Mouse (Mus musculus) testis, adult 2 months (tissue): Measurements from ENCODE around the gene Snd1. TPM values are rescaled to one million over a fixed set of nuclear protein-coding genes. Genes with fewer than 3 reads are reported as not detected.

Experiments used
- H3K27ac ChIP-seq: fragments of 200-500 bp; 2 replicates; pipeline ENCODE4 v1.5.1; 2012; ENCODE audit warnings: low read depth, low read length; ENCODE audit not compliant: control insufficient read depth, insufficient read depth
- H3K27me3 ChIP-seq: fragments of 200-500 bp; 2 replicates; pipeline ENCODE4 v1.6.1; 2012; ENCODE audit warnings: mild to moderate bottlenecking, low read length, moderate library complexity; ENCODE audit not compliant: control insufficient read depth, insufficient read depth
- H3K36me3 ChIP-seq: fragments of 200-500 bp; 2 replicates; pipeline ENCODE4 v1.6.1; 2012; ENCODE audit warnings: mild to moderate bottlenecking, low read length; ENCODE audit not compliant: control insufficient read depth, insufficient read depth
- H3K4me1 ChIP-seq: fragments of 200-500 bp; 2 replicates; pipeline ENCODE4 v1.6.1; 2012; ENCODE audit warnings: low read length; ENCODE audit not compliant: control insufficient read depth, insufficient read depth
- H3K4me3 ChIP-seq: fragments of 200-500 bp; 2 replicates; pipeline ENCODE4 v1.5.1; 2012; ENCODE audit warnings: low read depth, mild to moderate bottlenecking, low read length, moderate library complexity, mixed read lengths; ENCODE audit not compliant: control insufficient read depth
- CTCF ChIP-seq: fragments of 200-500 bp; IDR thresholded peaks from 2 replicates; pipeline ENCODE4 v1.5.1; 2012; ENCODE audit warnings: low read depth, mild to moderate bottlenecking, inconsistent platforms, low read length, moderate library complexity; ENCODE audit not compliant: control insufficient read depth, insufficient read depth, insufficient replicate concordance
- POLR2A ChIP-seq: fragments of 200-500 bp; IDR thresholded peaks from 2 replicates; pipeline ENCODE4 v1.6.1; 2012; ENCODE audit warnings: low read depth, mild to moderate bottlenecking, inconsistent platforms, low read length, moderate library complexity; ENCODE audit not compliant: control insufficient read depth
- polyA plus RNA-seq: library from polyadenylated mRNA; depleted of rRNA; stranded (reverse); fragments of >200 nt; gene quantifications from 2 replicates; pipeline ENCODE4 v1.2.3, GENCODE M21; 2012

Gene Snd1
- polyA plus RNA-seq, 1 experiment, result 11.4 TPM

DNA sequence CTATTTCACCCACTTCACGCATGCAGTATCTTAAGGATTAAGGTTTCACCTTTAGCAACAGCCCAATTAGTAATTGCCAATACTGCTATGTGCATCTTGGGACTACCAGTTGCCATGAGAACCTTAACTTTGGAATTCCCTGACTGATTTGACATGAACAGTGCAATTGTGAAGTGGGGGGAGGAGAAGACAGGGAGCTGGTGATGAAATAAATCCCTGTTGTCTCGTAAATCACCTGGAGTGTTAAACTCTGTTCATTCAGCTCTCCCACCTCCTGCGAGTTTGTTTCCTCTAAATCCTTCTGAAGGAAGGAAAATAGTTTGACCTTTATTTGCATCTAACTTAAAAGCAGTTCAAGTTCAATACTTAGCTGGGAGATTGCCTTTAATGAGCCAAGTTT lies 286.8 kb downstream of the Snd1 start:
- Histone ChIP-seq H3K27ac (no peak overlapping the region), H3K36me3 (no peaks in the 10 kb centered on the region), H3K4me3 (no peak overlapping the region), H3K4me1 (no peaks in the 10 kb centered on the region), H3K27me3 (no peaks in the 10 kb centered on the region)
- TF ChIP-seq POLR2A (no peak), CTCF (no peak)

DNA sequence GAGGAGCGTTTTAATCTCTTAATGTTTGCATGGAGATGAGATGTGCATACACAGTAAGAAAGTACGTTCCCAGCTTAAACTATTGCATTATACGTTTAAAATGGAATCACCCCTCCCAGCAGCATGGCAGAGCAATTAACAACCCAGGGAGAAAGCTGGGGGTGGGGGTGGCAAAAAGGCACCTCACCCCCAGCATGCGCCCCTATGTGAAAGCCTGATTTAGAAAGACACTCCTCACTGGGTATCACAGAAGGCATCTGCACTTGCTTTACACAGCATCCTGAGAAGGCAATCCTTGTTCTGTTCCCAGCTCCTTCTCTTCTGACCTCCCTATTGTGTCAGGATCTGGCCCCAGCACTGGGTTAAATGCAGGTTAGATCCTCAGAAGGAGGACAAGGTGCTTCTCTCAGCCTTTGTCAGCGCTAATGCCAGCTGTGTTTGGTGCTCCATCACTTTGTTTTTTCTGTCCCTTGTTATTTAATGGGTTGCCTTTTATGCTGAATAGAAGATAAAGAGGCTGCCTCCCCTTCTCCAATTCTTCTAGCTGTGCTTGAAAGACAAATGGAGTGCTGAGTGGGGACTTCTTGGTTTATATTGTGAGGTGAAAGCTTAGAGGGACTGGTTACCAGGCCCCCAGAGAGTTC lies 287.3 kb downstream of the Snd1 start:
- Histone ChIP-seq H3K27ac (no peak overlapping the region), H3K4me1 (no peaks in the 10 kb centered on the region), H3K4me3 (no peak overlapping the region), H3K36me3 (no peaks in the 10 kb centered on the region), H3K27me3 (no peaks in the 10 kb centered on the region)
- TF ChIP-seq CTCF, result no peak
- TF ChIP-seq POLR2A, result no peak

DNA sequence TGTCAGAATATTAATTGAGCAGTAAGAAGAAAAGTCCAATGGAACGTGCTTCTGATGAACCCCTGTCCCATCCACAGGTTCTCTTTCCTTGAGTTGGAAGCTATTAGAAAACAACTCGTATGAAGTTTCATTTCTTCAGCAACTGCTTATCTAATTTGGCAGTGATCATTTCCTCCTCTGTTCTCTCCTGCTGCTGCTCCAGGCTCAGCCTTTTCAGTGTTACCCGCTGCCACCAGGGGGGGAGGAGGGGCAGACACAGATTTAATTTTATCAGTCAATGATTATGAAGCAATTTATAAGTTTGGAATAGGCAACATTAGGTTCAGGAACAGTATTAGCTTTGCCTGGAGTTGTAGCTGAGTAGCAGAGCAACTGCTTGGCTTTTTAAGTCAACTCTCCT lies 291.7 kb downstream of the Snd1 start:
- Histone ChIP-seq H3K27me3 (no peaks in the 10 kb centered on the region), H3K36me3 (no peaks in the 10 kb centered on the region), H3K27ac (no peak overlapping the region), H3K4me3 (no peak overlapping the region), H3K4me1 (no peaks in the 10 kb centered on the region)
- no peak for TF ChIP-seq POLR2A
- TF ChIP-seq CTCF, result no peak

DNA sequence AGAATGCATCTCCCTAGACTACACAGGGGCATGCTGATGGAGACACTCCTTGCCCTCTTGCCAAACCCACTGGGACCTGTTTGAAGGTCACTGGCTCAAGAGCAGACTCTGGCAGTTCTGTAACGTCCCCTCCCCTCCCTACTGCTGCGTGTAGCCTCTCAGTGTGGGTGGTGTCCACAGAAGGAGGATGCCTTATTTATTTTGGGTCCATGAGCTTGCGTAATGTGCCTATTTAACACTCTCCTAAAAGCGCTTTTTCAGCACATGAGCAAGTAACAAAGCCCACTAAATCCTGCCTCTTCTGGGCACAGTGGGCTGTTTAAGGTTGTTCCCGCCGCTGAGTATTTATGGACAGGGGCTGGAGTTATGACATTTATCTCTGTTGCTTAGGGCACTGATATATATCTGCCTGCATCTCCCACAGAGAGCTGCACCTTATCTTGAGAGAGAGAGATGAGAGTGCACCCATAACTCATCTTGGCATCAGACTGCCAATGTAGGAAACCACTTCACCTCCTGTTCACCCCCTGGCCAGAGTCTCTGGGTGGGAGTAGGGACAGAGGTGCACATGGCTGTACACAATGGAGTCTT lies 293.0 kb downstream of the Snd1 start:
- no peaks in the 10 kb centered on the region for H3K36me3 ChIP-seq
- H3K4me1 ChIP-seq, result no peaks in the 10 kb centered on the region
- TF ChIP-seq CTCF (no peak), POLR2A (no peak)
- no peaks in the 10 kb centered on the region for H3K27me3 ChIP-seq
- H3K27ac ChIP-seq, result no peak overlapping the region
- no peak overlapping the region for H3K4me3 ChIP-seq

DNA sequence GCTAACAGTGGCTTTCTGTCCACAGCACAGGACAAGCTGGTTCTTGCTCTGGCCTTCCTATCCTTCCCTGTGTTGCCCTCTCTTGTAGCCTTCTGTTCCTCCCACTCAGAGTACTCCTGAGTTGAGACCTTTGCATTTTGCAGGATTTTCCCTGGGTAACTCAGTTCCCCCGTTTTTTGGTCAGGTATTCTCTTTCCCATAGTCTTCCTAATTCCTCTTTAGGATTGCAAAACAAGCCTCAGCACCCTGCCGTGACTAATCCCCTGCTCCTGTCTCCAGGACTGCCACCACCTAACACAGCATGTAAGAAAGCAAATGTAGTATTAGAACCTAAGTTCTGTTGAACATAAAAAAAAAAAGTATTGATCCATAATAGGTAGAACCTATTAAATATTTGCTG lies 296.4 kb downstream of the Snd1 start:
- Histone ChIP-seq H3K4me3 (no peak overlapping the region), H3K4me1 (no peaks in the 10 kb centered on the region), H3K27ac (no peak overlapping the region), H3K27me3 (no peaks in the 10 kb centered on the region), H3K36me3 (no peaks in the 10 kb centered on the region)
- TF ChIP-seq CTCF, result no peak
- TF ChIP-seq POLR2A, result no peak

DNA sequence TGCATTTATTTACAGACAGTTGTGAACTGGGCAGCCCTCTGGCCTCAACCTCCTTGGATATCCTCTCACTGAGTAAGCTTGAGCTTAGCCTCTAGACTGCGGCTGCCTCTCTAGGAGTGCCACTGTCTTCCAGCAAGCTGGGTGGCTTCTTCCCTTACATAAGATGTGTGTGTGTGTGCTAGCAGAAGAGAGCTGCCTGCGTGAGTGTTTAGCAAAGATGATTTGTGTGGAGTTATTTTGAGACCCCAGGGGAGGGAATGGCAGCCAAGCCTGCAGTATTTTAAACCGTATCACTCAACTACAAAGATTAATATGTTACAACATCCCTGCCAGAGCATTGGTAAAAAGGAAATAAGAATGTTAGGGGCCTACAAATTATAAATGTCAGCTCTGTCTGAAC lies 306.8 kb downstream of the Snd1 start:
- Histone ChIP-seq H3K4me1 (no peaks in the 10 kb centered on the region), H3K36me3 (no peaks in the 10 kb centered on the region), H3K27ac (no peak overlapping the region), H3K4me3 (no peak overlapping the region), H3K27me3 (no peaks in the 10 kb centered on the region)
- TF ChIP-seq POLR2A, result no peak
- TF ChIP-seq CTCF, result no peak

GRCm38 (mm10) chr6:28783082-28783647 lies 308.2 kb downstream of the Snd1 start:
- Histone ChIP-seq H3K27ac (no peak overlapping the region), H3K4me3 (no peak overlapping the region), H3K4me1 (no peaks in the 10 kb centered on the region), H3K27me3 (no peaks in the 10 kb centered on the region), H3K36me3 (no peaks in the 10 kb centered on the region)
- no peak for TF ChIP-seq POLR2A
- TF ChIP-seq CTCF, result no peak
